Mouse (Mus musculus): Measurements from ENCODE around the gene Gbf1. TPM values are rescaled to one million over a fixed set of nuclear protein-coding genes. Genes with fewer than 3 reads are reported as not detected.
A peak's percentile ranks its signal among the peaks of the same experiment; 100 is the strongest.
"Not testable (repeated sequence)": the region's sequence is repeated elsewhere in the genome, so short reads cannot be mapped to it uniquely, and the experiment has no call there.

Gbf1 gene
- total RNA-seq, 2 experiments from 2014 or later = 84.6 to 86.4 TPM

GRCm38 (mm10) chr19:46217347-46217746 lies 65.0 kb downstream of the Gbf1 start:
- not testable (repeated sequence) for DNase-seq (ENCODE audit: low spot score in 2 of 2)

- DNase-seq (ENCODE audit: low spot score in 2 of 2) = no peak
Measured at GRCm38 (mm10) chr19:46220116-46220515, 67.8 kb downstream of the Gbf1 start.

- peak; percentile 3 to 5 for DNase-seq (ENCODE audit: low spot score in 2 of 2)
Measured at GRCm38 (mm10) chr19:46223118-46223517, 70.8 kb downstream of the Gbf1 start.

DNA sequence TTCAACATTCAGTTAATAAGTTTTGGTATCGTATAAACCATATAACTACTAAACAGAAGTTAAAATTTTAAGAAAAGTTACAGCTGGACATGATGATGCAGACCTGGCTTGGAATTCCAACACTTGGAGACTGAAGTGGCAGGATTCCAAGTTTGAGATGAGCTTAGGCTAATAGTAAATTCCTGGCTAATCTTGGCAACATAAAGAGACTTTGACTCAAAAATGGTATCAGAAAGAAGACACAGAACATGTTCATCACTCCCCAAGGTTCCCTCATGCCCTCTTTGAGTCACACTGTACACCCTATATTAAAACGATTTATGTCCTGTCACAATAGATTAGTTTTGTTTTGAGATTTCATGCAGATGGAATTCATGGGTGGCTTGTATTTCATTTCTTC lies 72.6 kb downstream of the Gbf1 start:
- no peak for DNase-seq (ENCODE audit: low spot score in 2 of 2)

DNA sequence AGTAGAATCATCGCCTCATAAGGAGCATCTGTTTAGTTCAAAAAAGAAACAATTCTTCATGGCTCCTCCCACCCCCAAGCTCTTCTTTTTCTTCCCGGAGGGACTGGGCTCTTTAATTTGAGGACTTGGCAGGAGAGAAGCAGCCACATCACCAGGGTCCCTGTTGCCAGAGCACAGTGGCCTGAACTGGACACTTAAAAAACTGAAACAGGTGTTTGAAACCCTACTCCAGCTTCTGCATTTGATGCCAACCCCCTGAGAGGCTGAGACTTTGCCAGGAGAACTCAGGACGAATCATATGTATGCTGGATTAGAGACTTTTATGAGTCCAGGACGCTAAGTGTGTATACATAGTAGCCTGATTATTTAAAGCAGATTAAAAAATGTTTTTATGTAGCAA lies 73.2 kb downstream of the Gbf1 start:
- DNase-seq (ENCODE audit: low spot score in 2 of 2) = no peak

GRCm38 (mm10) chr19:46226295-46226694 lies 74.0 kb downstream of the Gbf1 start:
- DNase-seq (ENCODE audit: low spot score in 2 of 2) = no peak

- no peak for DNase-seq (ENCODE audit: low spot score in 2 of 2)
Measured at GRCm38 (mm10) chr19:46227300-46227699, 75.0 kb downstream of the Gbf1 start.

DNA sequence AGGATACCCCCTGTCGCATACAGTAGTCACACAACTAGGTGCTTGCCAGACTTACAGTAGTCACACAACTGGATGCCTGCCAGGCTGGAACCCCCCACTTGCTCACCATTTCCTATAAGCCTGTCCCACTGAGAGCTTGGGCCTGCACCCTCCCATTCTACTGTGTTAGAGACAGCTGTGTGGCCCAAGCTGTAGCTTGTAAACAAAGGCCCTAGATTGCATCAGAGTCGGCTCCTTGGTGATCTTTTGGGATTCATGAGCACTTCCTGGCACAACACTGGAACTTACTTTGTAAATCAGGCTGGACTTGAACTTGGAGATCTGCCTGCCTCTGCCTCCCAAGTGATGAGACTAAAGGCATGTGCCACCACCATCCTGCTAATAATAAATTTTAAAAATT lies 82.1 kb downstream of the Gbf1 start:
- no peak for DNase-seq (ENCODE audit: low spot score in 2 of 2)

DNA sequence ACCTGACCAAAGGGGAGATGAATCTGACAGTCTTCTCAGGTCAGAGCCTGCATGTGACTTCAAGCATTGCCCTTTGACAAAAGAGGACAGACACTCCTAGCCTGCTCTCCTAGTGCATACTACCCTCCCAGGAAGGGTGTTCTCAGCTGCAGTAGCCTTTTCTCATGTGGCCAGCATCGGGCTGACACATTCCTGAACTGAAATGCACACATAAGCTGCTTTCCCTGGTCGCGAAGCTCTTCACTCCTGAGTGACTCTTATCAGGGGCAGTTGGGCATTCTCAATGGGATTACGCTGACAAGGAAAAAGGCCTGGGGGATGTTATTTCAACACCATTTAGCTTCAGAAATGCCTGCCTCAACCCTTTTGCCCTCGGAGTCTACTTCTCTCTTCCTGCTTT lies 84.3 kb downstream of the Gbf1 start:
- no peak for DNase-seq (ENCODE audit: low spot score in 2 of 2)

- no peak for DNase-seq (ENCODE audit: low spot score in 2 of 2)
Measured at GRCm38 (mm10) chr19:46240246-46240645, 87.9 kb downstream of the Gbf1 start.

DNA sequence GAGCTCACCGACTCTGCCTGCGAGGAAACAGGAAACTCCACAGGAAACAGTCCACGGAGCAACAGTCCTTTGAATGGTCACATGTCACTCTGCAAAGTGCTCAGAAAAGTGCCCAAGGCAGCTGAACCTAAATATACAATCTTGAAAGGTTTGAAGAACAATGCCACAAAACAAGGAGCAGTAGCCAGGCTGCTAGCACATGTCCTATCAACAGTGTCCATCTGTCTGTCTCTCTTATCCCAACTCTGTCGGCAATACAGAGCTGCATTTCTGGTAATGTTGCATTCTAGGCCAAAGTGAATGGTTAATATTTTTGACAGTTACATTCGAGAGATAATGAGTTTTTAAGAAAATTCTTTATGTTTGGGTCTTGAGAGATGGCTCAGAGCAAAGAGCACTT lies 90.1 kb downstream of the Gbf1 start:
- DNase-seq (ENCODE audit: low spot score in 2 of 2) = no peak

- DNase-seq (ENCODE audit: low spot score in 2 of 2) = no peak
Measured at GRCm38 (mm10) chr19:46244628-46245027, 92.3 kb downstream of the Gbf1 start.

- no peak for DNase-seq (ENCODE audit: low spot score in 2 of 2)
Measured at GRCm38 (mm10) chr19:46248991-46249390, 96.7 kb downstream of the Gbf1 start.

DNA sequence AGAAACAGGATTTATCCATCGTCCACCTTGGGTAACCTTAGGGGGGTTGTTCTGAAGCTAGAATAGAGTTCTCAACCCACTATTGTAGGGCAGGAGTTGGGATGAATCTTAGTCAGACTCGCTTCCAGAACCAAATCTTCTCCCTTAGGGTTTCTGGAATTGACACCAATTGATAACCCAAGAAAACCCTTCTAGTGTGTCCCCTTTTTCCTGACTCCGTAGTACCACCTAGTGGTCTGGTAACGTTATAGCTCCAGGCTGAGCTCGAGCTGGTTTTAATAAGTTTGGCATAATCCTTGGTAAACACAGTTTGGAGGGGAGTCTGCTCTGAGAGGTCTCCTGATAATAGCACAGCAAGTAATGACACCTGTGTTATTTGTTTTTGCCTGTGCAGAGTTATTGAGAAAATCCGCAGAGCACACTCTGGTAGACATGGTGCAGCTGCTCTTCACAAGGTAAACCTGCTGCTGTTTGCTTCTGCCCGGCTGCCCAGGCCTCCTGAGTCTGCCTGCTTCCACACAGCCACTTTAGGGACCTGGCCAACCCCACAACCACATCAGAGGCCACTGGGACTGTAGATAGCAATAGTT lies 101.9 kb downstream of the Gbf1 start:
- DNase-seq (ENCODE audit: low spot score in 2 of 2) = peak in 1 of 2 experiments; percentile 7

GRCm38 (mm10) chr19:46264762-46265161 lies 112.5 kb downstream of the Gbf1 start:
- no peak for DNase-seq (ENCODE audit: low spot score in 2 of 2)

DNA sequence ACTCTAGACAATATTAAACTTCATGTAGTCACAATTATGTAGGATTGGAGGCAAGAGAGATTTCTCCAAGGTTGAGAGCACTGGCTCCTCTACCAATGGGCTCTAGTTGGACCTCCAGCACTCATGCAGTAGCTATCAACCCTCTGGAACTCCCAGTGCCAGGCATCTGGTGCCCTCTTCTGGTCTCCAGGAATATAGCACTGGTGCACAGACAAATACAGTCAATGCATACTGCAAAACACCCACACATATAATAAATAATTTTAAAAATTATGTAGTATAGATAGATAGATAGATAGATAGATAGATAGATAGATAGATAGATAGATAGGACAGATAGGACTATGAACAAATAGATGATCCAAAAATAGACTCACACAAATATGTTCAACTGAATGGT lies 123.0 kb downstream of the Gbf1 start:
- no peak for DNase-seq (ENCODE audit: low spot score in 2 of 2)

GRCm38 (mm10) chr19:46282081-46282849 lies 130.0 kb downstream of the Gbf1 start:
- no peak for DNase-seq (ENCODE audit: low spot score in 2 of 2)

DNA sequence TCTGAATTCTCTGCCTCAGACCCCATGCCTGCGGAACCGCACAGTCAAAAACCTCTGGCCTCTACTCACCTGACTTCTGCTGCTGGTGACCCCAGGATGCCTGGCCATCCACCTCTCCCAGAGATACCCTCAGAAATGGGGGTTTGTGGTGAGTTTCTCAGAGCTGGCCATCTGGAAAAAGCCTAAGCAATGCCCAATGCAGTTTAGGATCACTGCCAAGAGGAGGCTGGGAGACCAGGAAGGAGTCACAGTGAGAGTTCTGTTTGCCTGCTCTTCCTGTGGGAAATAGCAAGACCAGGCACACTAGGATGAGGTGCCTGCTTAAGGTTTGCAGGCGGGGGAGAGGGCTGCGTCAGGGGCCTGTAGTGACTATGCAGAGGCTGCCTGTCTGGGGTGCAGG lies 132.4 kb downstream of the Gbf1 start:
- no peak for DNase-seq (ENCODE audit: low spot score in 2 of 2)

DNA sequence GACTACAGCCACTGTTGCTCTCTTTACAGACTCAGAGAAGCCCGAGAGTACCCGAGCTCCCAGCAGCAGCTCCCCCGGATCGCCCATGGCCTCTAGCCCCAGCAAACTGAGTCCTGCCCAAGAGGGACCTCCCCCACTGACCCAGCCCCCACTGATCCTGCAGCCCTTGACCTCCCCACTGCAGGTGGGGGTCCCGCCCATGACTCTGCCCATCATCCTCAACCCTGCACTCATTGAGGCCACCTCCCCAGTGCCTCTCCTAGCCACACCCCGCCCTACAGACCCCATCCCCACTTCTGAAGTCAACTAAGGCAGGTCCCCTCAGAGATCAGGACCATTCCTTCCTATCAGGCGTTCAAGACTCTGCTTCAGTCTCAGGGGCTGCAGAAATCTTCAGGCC lies 133.3 kb downstream of the Gbf1 start:
- no peak for DNase-seq (ENCODE audit: low spot score in 2 of 2)

GRCm38 (mm10) chr19:46286047-46286446 lies 133.7 kb downstream of the Gbf1 start:
- DNase-seq (ENCODE audit: low spot score in 2 of 2) = no peak

- DNase-seq (ENCODE audit: low spot score in 2 of 2) = no peak
Measured at GRCm38 (mm10) chr19:46286926-46287325, 134.6 kb downstream of the Gbf1 start.

- no peak for DNase-seq (ENCODE audit: low spot score in 2 of 2)
Measured at GRCm38 (mm10) chr19:46287566-46287965, 135.3 kb downstream of the Gbf1 start.

DNA sequence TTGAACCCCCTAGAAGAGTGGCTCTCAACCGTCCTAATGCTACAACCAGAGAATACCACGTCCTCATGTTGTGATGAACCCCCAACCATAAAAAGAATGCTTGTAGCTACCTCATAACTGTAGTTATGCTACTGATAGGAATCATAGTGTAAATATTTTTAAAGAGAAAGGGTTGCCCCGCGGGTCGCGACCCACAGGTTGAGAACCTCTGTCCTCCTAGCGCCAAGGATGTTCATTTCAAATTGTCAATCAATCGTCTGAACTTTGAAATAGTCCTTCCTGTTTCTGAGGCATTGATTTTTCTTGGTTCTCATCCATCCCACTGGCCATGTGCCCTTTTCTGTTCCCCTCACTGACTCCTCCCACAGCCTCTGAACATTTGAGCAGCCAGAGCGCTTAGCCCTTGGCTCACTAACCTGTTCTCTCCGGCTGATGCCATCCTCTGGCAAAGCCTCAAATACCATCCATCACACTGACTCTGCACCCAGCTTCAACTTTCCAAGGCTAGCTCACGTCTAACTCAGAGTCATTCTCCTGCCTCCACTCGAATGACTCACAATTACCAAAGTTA lies 138.3 kb downstream of the Gbf1 start:
- no peak for DNase-seq (ENCODE audit: low spot score in 2 of 2)

All from left cerebral cortex, adult 18-20 months (tissue).